Mouse (Mus musculus) lung, postnatal 10 days (tissue): ENCODE measurements at regions not wholly inside any gene's neighbourhood (a gene's known extent, or its start where the extent isn't known, plus 50 kb on each side); places are given as distances from the start of the nearest gene placed in this dataset.

Experiments
- DNase-seq: peaks from one replicate; pipeline ENCODE4 v3.0.0; 2021

- peak; percentile 26 for DNase-seq
Observed at GRCm38 (mm10) chr14:114875101-114875500, 216.9 kb upstream of the Gpc5 start.

GRCm38 (mm10) chr14:114876427-114876826 is 215.6 kb upstream of the Gpc5 start:
- DNase-seq, result no peak

- DNase-seq, result no peak
Observed at GRCm38 (mm10) chr14:114877477-114877876, 214.5 kb upstream of the Gpc5 start.

- no peak for DNase-seq
Observed at GRCm38 (mm10) chr14:114880291-114880690, 211.7 kb upstream of the Gpc5 start.

- DNase-seq, result no peak
Observed at GRCm38 (mm10) chr14:114904109-114904508, 187.9 kb upstream of the Gpc5 start.

- peak; percentile 4 for DNase-seq
Observed at GRCm38 (mm10) chr14:114912271-114912670, 179.7 kb upstream of the Gpc5 start.

- DNase-seq, result peak; percentile 32
Observed at GRCm38 (mm10) chr14:114913238-114913637, 178.8 kb upstream of the Gpc5 start.

GRCm38 (mm10) chr14:114945744-114946143 is 146.3 kb upstream of the Gpc5 start:
- DNase-seq, result no peak

GRCm38 (mm10) chr14:114946321-114946720 is 145.7 kb upstream of the Gpc5 start:
- no peak for DNase-seq

- peak; percentile 18 for DNase-seq
Observed at GRCm38 (mm10) chr14:114948341-114949155, 143.5 kb upstream of the Gpc5 start.

GRCm38 (mm10) chr14:114949156-114949496 is 142.9 kb upstream of the Gpc5 start:
- no peak for DNase-seq

- no peak for DNase-seq
Observed at GRCm38 (mm10) chr14:114952280-114952679, 139.7 kb upstream of the Gpc5 start.

- DNase-seq, result no peak
Observed at GRCm38 (mm10) chr14:114953070-114953665, 138.8 kb upstream of the Gpc5 start.

GRCm38 (mm10) chr14:114954287-114954686 is 137.7 kb upstream of the Gpc5 start:
- no peak for DNase-seq

- no peak for DNase-seq
Observed at GRCm38 (mm10) chr14:114955572-114955971, 136.4 kb upstream of the Gpc5 start.

GRCm38 (mm10) chr14:114960273-114960672 is 131.7 kb upstream of the Gpc5 start:
- DNase-seq, result no peak

GRCm38 (mm10) chr14:114965941-114966340 is 126.1 kb upstream of the Gpc5 start:
- DNase-seq, result no peak

GRCm38 (mm10) chr14:114969020-114969419 is 123.0 kb upstream of the Gpc5 start:
- no peak for DNase-seq

GRCm38 (mm10) chr14:114981120-114981519 is 110.9 kb upstream of the Gpc5 start:
- DNase-seq, result no peak

GRCm38 (mm10) chr14:115003223-115003622 is 88.8 kb upstream of the Gpc5 start:
- DNase-seq, result no peak

GRCm38 (mm10) chr14:115004733-115005405 is 87.1 kb upstream of the Gpc5 start:
- peak; percentile 22 for DNase-seq

- DNase-seq, result no peak
Observed at GRCm38 (mm10) chr14:115010877-115011276, 81.1 kb upstream of the Gpc5 start.

- DNase-seq, result no peak
Observed at GRCm38 (mm10) chr14:115015299-115015698, 76.7 kb upstream of the Gpc5 start.
